Mouse (Mus musculus) liver, embryonic 14.5 days (tissue): Measurements from ENCODE around the gene Gse1.

Source experiments
- CTCF ChIP-seq: IDR thresholded peaks from 2 replicates; pipeline ENCODE4 v1.5.1; 2016; ENCODE audit warnings: antibody characterized with exemption, low read depth, control low read depth
- EP300 ChIP-seq: IDR thresholded peaks from 2 replicates; pipeline ENCODE4 v1.6.1; 2016; ENCODE audit warnings: antibody characterized with exemption, low read depth

DNA sequence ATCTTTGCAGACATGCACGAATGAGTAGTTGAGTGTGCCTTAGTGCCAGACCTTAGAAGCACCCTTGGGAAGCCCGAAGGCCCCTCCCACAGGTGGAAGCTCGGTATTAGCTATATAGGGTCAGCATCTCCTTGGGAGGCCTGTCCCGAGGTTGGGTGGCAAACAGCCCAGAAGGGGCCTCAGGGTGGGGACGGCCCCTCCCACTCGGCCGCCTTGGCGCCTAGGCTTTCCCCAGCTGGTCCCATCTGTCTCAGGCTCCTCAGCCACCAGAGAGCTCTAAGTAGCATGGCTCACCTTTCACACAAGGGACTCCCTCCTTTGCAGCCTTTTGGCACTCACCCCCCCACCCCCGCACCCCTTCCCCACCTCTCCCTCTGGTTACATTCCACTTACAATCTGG, 43.9 kb upstream of the Gse1 start:
- TF ChIP-seq EP300, result no peak
- no peak for TF ChIP-seq CTCF
